Mouse (Mus musculus) thymus, postnatal 14 days (tissue): ENCODE data around the gene Prex1.
A peak's percentile ranks its signal among the peaks of the same experiment; 100 is the strongest.

Source experiments
- DNase-seq: peaks from one replicate; pipeline ENCODE4 v3.0.0; 2021

Prex1 gene

GRCm38 (mm10) chr2:166657451-166658011 lies 56.1 kb downstream of the Prex1 start:
- no peak for DNase-seq

GRCm38 (mm10) chr2:166656630-166657029 lies 57.0 kb downstream of the Prex1 start:
- DNase-seq: peak; percentile 68

GRCm38 (mm10) chr2:166655727-166656520 lies 57.7 kb downstream of the Prex1 start:
- peak; percentile 77 for DNase-seq

GRCm38 (mm10) chr2:166655308-166655707 lies 58.3 kb downstream of the Prex1 start:
- no peak for DNase-seq

- no peak for DNase-seq
Observed at GRCm38 (mm10) chr2:166654875-166655274, 58.8 kb downstream of the Prex1 start.

GRCm38 (mm10) chr2:166653564-166653963 lies 60.1 kb downstream of the Prex1 start:
- no peak for DNase-seq

- DNase-seq: peak; percentile 41
Observed at GRCm38 (mm10) chr2:166652672-166653071, 61.0 kb downstream of the Prex1 start.

- DNase-seq: peak; percentile 66
Observed at GRCm38 (mm10) chr2:166651317-166652030, 62.2 kb downstream of the Prex1 start.

GRCm38 (mm10) chr2:166650414-166650813 lies 63.2 kb downstream of the Prex1 start:
- peak; percentile 83 for DNase-seq

GRCm38 (mm10) chr2:166647242-166647641 lies 66.4 kb downstream of the Prex1 start:
- DNase-seq: no peak

- DNase-seq: peak; percentile 70
Observed at GRCm38 (mm10) chr2:166646434-166647088, 67.1 kb downstream of the Prex1 start.

GRCm38 (mm10) chr2:166644816-166645215 lies 68.8 kb downstream of the Prex1 start:
- no peak for DNase-seq

- DNase-seq: peak; percentile 86
Observed at GRCm38 (mm10) chr2:166642581-166642987, 71.0 kb downstream of the Prex1 start.

- no peak for DNase-seq
Observed at GRCm38 (mm10) chr2:166639750-166640149, 73.9 kb downstream of the Prex1 start.

GRCm38 (mm10) chr2:166638947-166639641 lies 74.5 kb downstream of the Prex1 start:
- no peak for DNase-seq

- no peak for DNase-seq
Observed at GRCm38 (mm10) chr2:166638079-166638800, 75.4 kb downstream of the Prex1 start.

GRCm38 (mm10) chr2:166637673-166637990 lies 76.0 kb downstream of the Prex1 start:
- DNase-seq: no peak

- DNase-seq: peak; percentile 79
Observed at GRCm38 (mm10) chr2:166636867-166637672, 76.6 kb downstream of the Prex1 start.

GRCm38 (mm10) chr2:166635521-166635920 lies 78.1 kb downstream of the Prex1 start:
- no peak for DNase-seq

- no peak for DNase-seq
Observed at GRCm38 (mm10) chr2:166632571-166633361, 80.9 kb downstream of the Prex1 start.
